In the genomic region with DNA sequence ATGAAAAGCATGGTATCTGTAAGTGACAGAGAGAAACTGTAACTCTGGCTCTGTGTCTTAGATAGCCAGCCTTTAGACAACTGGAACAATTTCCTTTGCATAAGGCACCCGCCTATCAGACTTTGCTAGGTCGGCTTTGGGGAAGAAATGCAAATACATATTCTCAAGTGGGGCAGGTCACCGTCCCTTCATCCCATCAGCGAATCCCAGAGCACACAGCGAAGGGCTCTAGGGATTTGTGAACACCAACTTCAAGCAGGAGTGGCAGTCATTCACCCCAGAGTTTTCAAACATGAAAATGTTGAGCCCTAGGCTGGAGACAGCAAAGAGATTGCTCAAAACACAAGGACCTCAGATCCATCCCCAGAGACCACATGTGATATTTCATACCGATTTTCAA, we compare ENCODE assay signal across 19 mouse cellular contexts.
DNase-seq lines count a peak whose midpoint lies in the region; ATAC-seq and TF ChIP-seq lines count a peak whose summit lies in the region.
"Had no signal": no experiment of that assay in that cellular context is flagged by ENCODE, and none has a peak within 500 bp of the region (broad histone marks: within the 10 kb centered on the region; RNA-seq: fewer than 3 reads in every experiment).

No protein-coding gene starts in this region.

- H3K27me3 ChIP-seq in heart, embryonic 12.5 days (replicated peaks) = no peaks in the 10 kb centered on the region
- H3K27me3 ChIP-seq in CH12.LX (replicated peaks) = peaks cover 4% of the 10 kb centered on the region

- no peak for TF ChIP-seq EP300 in CH12.LX (IDR thresholded peaks at IDR 0.05; ENCODE audit: low read length)

- dilution Hi-C loops in CH12.LX (cut with MboI; ENCODE audit: extremely low pct_ligation_motif_present, extremely low pct_unique_long_range_greater_than_20kb, low sequenced_read_pairs) = no loop called here

- WGBS in heart, embryonic 12.5 days = 76% methylated on average over 6 of the region's 6 CpGs

- TF ChIP-seq CTCF in CH12.LX (conservative IDR thresholded peaks at IDR 0.05 in 1 of 2, IDR thresholded peaks at IDR 0.05 in 1 of 2; ENCODE audit: low read depth in 2 of 2, low read length in 2 of 2) = no peak

- no peaks in the 10 kb centered on the region for H3K36me3 ChIP-seq in heart, embryonic 12.5 days
- no peaks in the 10 kb centered on the region for H3K36me3 ChIP-seq in CH12.LX (replicated peaks in 1 of 2; ENCODE audit: control insufficient read depth in 1 of 2, insufficient read depth in 1 of 2, low read length in 1 of 2)
- H3K36me3 ChIP-seq: G1E had no signal

- no peaks in the 10 kb centered on the region for H3K4me1 ChIP-seq in heart, embryonic 12.5 days (replicated peaks)
- H3K4me1 ChIP-seq in CH12.LX (ENCODE audit: control insufficient read depth in 1 of 2, insufficient read depth in 2 of 2) = peaks cover 3 to 14% of the 10 kb centered on the region in 2 experiments; a peak in 2 of 4 replicates

- no peak overlapping the region for H3K4me3 ChIP-seq in heart, embryonic 12.5 days
- H3K4me3 ChIP-seq in CH12.LX (replicated peaks in 1 of 3; ENCODE audit: low read depth in 2 of 3, low read length in 2 of 3, poor library complexity in 1 of 3) = no peak overlapping the region

- ATAC-seq in heart, embryonic 12.5 days (ENCODE audit: insufficient number of reproducible peaks, low FRiP score) = no peak
- ATAC-seq: activated CD4-positive, CD25-positive, alpha-beta regulatory T cell, adult 4 months; CD4-positive, CD25-positive, alpha-beta regulatory T cell, adult 4 months; Patski had no signal

- no peaks in the 10 kb centered on the region for H3K9me3 ChIP-seq in heart, embryonic 12.5 days (replicated peaks)
- H3K9me3 ChIP-seq in CH12.LX (replicated peaks; ENCODE audit: low read length) = no peaks in the 10 kb centered on the region

- no peak overlapping the region for H3K4me2 ChIP-seq in heart, embryonic 12.5 days
- H3K4me2 ChIP-seq in CH12.LX (ENCODE audit: insufficient read depth, low read depth, poor library complexity, severe bottlenecking) = no peak overlapping the region

- in situ Hi-C loops in CH12.LX (cut with MboI; ENCODE audit: low pct_ligation_motif_present, low pct_unique_long_range_greater_than_20kb, low sequenced_read_pairs) = no loop called here

- no peak for TF ChIP-seq POLR2A in CH12.LX (IDR thresholded peaks at IDR 0.05; ENCODE audit: low read depth, low read length)

- peak; percentile 53 for DNase-seq in heart, adult 11 months
- peak; percentile 50 for DNase-seq in CH12.LX (ENCODE audit: extremely low read depth)
- DNase-seq in layer of hippocampus, adult 11-12 months (ENCODE audit: low spot score) = no peak
- DNase-seq: adrenal gland, adult 2 months; adrenal gland, adult 8-10 months; adrenal gland, postnatal 10 days; adrenal gland, postnatal 14 days; adrenal gland, postnatal 25 days; adrenal gland, postnatal 36 days; B cell, adult 2 months; cerebellum, adult 11 months; cerebellum, adult 11-12 months; cerebellum, adult 18-20 months; cerebellum, adult 2 months had no signal

- TF ChIP-seq RAD21 in CH12.LX (IDR thresholded peaks at IDR 0.05; ENCODE audit: low read depth, low read length) = no peak

- H3K79me2 ChIP-seq in CH12.LX (replicated peaks; ENCODE audit: control insufficient read depth, extremely low read depth, insufficient read depth, poor library complexity, severe bottlenecking) = no peaks in the 10 kb centered on the region

- H3K27ac ChIP-seq in heart, embryonic 12.5 days (ENCODE audit: poor library complexity, severe bottlenecking) = no peak overlapping the region
- H3K27ac ChIP-seq in CH12.LX (ENCODE audit: insufficient read depth, low read depth) = no peak overlapping the region

- no peak overlapping the region for H3K9ac ChIP-seq in heart, embryonic 12.5 days
- H3K9ac ChIP-seq in CH12.LX (ENCODE audit: insufficient read depth, low read depth) = no peak overlapping the region

TF ChIP-seq in CH12.LX, 34 proteins besides CTCF, POLR2A, EP300 and RAD21:
- TF ChIP-seq TBP (conservative IDR thresholded peaks at IDR 0.05; ENCODE audit: low read depth, low read length) (no peak), UBTF (IDR thresholded peaks at IDR 0.05; ENCODE audit: low read depth, low read length) (no peak), TCF12 (IDR thresholded peaks at IDR 0.05; ENCODE audit: low read depth, low read length) (no peak), JUN (IDR thresholded peaks at IDR 0.05; ENCODE audit: insufficient read depth, low read depth, low read length) (no peak), MAFK (IDR thresholded peaks at IDR 0.05; ENCODE audit: insufficient replicate concordance, low read length) (no peak), MAZ (IDR thresholded peaks at IDR 0.05; ENCODE audit: low read depth, low read length) (no peak), E2F4 (IDR thresholded peaks at IDR 0.05; ENCODE audit: insufficient replicate concordance, low read depth, low read length) (no peak), USF2 (conservative IDR thresholded peaks at IDR 0.05; ENCODE audit: low read depth, low read length) (no peak), ZKSCAN1 (IDR thresholded peaks at IDR 0.05; ENCODE audit: borderline replicate concordance, low read depth, low read length) (no peak), ZMIZ1 (IDR thresholded peaks at IDR 0.05; ENCODE audit: low read depth, low read length) (no peak), KAT2A (IDR thresholded peaks at IDR 0.05; ENCODE audit: insufficient replicate concordance, low read length) (no peak), USF1 (IDR thresholded peaks at IDR 0.05; ENCODE audit: low read depth, low read length) (no peak), SMC3 (IDR thresholded peaks at IDR 0.05; ENCODE audit: low read depth, low read length) (no peak)
